Mouse (Mus musculus) bone marrow, adult 2 months (tissue): ENCODE measurements around the gene Tmem41a. TPM values are rescaled to one million over a fixed set of nuclear protein-coding genes. Genes with fewer than 3 reads are reported as not detected.
"Not testable (repeated sequence)": the region's sequence is repeated elsewhere in the genome, so short reads cannot be mapped to it uniquely, and the experiment has no call there.

ENCODE experiments used
- H3K27ac ChIP-seq: fragments of 200-500 bp; 2 replicates; pipeline ENCODE4 v1.5.1; 2012; ENCODE audit warnings: low read depth, mild to moderate bottlenecking, control low read depth, inconsistent platforms, low read length; ENCODE audit not compliant: control insufficient read depth, poor library complexity, insufficient read depth
- H3K4me1 ChIP-seq: fragments of 200-500 bp; 2 replicates; pipeline ENCODE4 v1.6.1; 2011; ENCODE audit warnings: low read length; ENCODE audit not compliant: control insufficient read depth, insufficient read depth
- H3K4me3 ChIP-seq: fragments of 200-500 bp; replicated peaks from 2 replicates; pipeline ENCODE3; 2011; ENCODE audit warnings: mild to moderate bottlenecking, low read depth, low read length, control low read depth; ENCODE audit not compliant: control insufficient read depth
- CTCF ChIP-seq: fragments of 200-500 bp; IDR thresholded peaks from 2 replicates; pipeline ENCODE4 v1.5.1; 2011; ENCODE audit warnings: low read length, control low read depth; ENCODE audit not compliant: control insufficient read depth, insufficient read depth
- POLR2A ChIP-seq: fragments of 200-500 bp; IDR thresholded peaks from 2 replicates; pipeline ENCODE4 v1.6.1; 2011; ENCODE audit warnings: low read depth, mild to moderate bottlenecking, control low read depth, low read length, borderline replicate concordance; ENCODE audit not compliant: control insufficient read depth
- WGBS: fragments of 180-500 bp; shearing (Covaris S2); methylation state at CpG from one replicate; pipeline ENCODE4 v1.1.7; 2018; 5-methylcytosine and 5-hydroxymethylcytosine counted together
- polyA plus RNA-seq: library from polyadenylated mRNA; stranded (reverse); fragments of >200 nt; gene quantifications from 2 replicates; pipeline ENCODE4 v1.2.4, GENCODE M21; 2011; ENCODE audit warnings: low replicate concordance; ENCODE audit not compliant: missing spikeins, insufficient read depth, insufficient read length

Gene Tmem41a
- polyA plus RNA-seq, 1 experiment, result 15.0 TPM

DNA sequence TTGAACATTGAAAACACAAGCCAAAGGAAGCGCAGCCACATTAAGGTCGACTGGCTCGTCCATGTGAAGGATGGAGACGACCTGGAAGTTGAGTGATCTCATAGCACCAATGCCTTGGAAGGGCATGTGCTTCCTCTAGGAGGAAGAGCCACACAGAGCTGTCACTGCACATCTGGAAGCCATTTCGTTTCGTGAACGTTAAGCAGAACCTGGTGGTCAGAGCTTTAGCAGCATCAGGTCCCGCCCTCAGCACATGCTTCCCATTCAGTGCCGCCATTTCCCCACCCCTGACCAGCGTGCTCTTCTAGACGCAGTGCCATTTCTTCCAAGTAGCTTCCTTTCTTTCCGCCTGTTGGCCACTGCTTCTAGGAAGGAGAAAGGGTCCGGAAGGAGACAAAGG is 18.9 kb downstream of the Tmem41a start:
- Histone ChIP-seq H3K4me1 (no peaks in the 10 kb centered on the region), H3K27ac (no peak overlapping the region), H3K4me3 (no peak overlapping the region)
- 80% methylated on average over 13 of the region's 13 CpGs for WGBS
- no peak for TF ChIP-seq POLR2A
- no peak for TF ChIP-seq CTCF

DNA sequence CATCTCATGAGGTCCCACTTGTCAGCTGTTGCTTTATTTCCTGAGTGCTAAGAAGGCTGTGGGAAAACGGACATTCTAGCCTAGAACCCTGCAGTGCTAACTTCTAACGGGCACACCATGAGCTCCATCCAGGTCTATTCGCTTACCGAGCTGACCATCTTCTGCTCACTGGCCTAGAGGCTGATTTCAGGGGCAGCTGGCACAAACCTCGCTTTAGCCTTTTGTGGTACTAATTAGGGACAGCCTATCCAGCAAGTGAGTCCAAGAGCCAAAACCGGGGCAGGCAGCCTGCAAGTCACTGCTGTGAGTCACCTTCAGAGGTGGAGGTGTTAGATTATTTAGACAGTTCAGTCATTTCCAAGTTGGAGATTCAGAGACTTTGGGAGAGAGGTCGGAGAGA is 30.7 kb downstream of the Tmem41a start:
- Histone ChIP-seq H3K27ac (no peak overlapping the region), H3K4me3 (no peak overlapping the region), H3K4me1 (peaks cover 1% of the 10 kb centered on the region; the same call in 1 of the 2 replicates)
- WGBS, result 80% methylated on average over 7 of the region's 7 CpGs
- TF ChIP-seq POLR2A (no peak), CTCF (no peak)

DNA sequence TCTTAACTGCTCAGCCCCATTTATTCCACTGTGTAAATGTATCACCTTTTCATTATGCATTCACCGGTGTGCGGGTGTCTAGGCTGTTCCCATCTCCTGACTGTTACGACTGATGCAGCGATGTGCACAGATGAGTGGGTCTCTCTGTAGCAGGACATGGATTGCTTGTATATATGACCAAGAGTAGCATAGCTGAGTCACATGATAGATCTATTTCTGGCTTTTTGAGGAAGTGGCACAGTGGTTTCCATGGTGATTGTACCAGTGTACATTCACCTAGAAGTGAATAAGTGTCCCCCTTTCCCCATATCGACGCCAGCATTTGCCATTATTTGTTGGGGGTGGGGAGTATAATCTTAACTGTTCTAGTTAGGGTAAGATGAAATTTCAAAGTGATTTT is 34.0 kb downstream of the Tmem41a start:
- 13% methylated on average over 6 of the region's 6 CpGs for WGBS
- H3K4me1 ChIP-seq, result peaks cover 1% of the 10 kb centered on the region; the same call in 1 of the 2 replicates
- TF ChIP-seq CTCF, result no peak
- no peak for TF ChIP-seq POLR2A
- H3K27ac ChIP-seq, result no peak overlapping the region
- no peak overlapping the region for H3K4me3 ChIP-seq

DNA sequence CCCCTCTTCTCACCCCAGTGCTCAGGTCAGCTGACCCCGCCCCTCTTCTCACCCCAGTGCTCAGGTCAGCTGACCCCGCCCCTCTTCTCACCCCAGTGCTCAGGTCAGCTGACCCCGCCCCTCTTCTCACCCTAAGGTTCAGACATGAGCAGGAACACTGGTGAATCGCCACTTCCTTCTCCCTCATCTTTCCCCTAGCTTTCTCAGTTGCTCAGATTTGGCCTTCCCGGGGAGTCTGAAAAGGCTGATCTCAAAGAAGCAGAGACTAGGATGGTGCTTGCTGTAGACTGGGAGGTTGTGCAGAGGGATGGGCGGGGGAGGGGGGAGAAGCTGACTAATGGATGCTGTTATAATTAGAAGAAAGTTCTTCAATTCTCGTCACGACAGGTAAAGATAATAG is 38.4 kb downstream of the Tmem41a start:
- H3K4me1 ChIP-seq, H3K27ac ChIP-seq, H3K4me3 ChIP-seq: not testable (repeated sequence)
- 81% methylated on average over 6 of the region's 8 CpGs for WGBS

DNA sequence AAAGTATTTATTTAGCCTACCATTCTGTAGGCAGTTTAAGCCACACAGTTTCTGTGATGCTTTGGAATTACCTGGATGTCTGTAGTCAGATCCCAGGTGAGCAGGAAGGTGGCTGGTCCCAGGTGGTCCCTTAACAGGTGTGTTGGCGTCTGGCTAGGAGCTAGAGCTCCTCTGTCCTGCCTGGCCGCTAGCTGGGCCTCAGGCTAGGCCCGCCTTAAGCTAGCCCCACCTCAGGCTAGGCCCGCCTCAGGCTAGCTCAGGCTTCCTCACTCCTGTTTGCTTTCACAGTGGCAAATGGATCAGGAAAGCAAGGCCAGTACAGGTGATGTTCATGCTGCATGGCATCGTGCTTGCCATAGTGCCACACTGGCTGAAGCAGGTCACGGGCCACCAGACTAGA is 40.5 kb downstream of the Tmem41a start:
- Histone ChIP-seq H3K4me1 (no peaks in the 10 kb centered on the region), H3K27ac (no peak overlapping the region), H3K4me3 (no peak overlapping the region)
- 86% methylated on average over 6 of the region's 6 CpGs for WGBS
- no peak for TF ChIP-seq POLR2A
- no peak for TF ChIP-seq CTCF

DNA sequence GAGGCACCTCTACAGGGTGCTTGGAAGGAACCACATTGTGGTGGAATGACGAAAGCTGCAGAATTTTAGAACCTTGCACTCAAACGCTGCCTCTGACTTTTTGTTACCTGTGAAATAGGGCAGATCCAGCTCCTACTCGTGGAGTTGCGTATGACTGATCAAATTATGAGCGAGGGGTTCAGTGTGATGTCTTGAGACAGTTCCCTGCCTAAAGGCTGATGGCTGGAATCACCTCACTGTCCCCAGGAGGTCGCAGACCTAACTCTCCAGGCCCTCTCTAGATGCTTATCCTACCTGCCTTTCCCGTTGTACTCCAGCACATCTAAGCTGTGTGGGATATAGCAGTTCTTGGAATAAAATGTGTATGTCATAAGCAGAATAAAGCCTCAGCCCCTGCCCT is 41.4 kb downstream of the Tmem41a start:
- no peaks in the 10 kb centered on the region for H3K4me1 ChIP-seq
- WGBS, result 85% methylated on average over 7 of the region's 7 CpGs
- TF ChIP-seq POLR2A (no peak), CTCF (no peak)
- no peak overlapping the region for H3K27ac ChIP-seq
- no peak overlapping the region for H3K4me3 ChIP-seq

DNA sequence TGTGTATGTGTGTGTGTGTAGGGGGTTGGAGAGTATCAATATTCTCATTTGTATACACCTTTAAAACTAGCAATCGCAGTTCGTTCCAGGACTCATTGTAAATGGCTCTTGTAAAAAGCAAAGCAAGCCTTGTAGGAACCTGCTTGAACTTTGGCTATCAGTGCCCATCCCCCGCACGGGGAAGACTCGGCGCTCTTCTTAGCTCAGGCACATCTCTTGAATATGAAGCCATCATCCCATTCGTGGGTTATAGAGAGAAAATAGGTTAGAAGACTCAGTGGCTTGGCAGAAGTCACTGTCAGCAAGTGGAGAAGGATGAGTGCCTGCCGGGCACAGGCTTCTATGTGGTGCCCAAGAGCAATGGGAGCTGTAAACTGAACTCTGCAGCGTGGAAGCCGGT is 42.7 kb downstream of the Tmem41a start:
- H3K4me1 ChIP-seq, result no peaks in the 10 kb centered on the region
- no peak for TF ChIP-seq CTCF
- no peak for TF ChIP-seq POLR2A
- H3K27ac ChIP-seq, result no peak overlapping the region
- WGBS, result 82% methylated on average over 10 of the region's 10 CpGs
- no peak overlapping the region for H3K4me3 ChIP-seq

DNA sequence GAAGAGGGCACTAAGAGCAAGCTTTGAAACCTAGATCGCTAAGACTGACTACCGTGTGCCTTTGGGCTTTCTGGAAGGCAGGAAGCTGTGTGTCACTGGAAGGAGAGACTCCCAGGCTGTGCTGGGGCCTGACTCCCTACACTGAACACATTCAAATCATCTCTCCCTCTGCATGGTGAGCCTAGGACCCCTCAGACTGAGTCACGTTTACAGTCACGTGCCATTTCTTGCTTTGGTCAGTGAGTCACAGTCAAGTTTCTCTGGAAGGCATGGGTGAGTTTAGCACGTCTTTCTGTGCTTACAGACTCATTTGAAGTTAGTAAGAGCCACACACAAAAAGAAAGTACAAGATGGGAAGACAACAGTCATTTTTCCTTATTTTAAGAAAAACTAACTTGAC is 46.1 kb downstream of the Tmem41a start:
- H3K4me3 ChIP-seq, result no peak overlapping the region
- H3K27ac ChIP-seq, result no peak overlapping the region
- 82% methylated on average over 5 of the region's 5 CpGs for WGBS
- H3K4me1 ChIP-seq, result no peaks in the 10 kb centered on the region
- no peak for TF ChIP-seq CTCF
- no peak for TF ChIP-seq POLR2A

DNA sequence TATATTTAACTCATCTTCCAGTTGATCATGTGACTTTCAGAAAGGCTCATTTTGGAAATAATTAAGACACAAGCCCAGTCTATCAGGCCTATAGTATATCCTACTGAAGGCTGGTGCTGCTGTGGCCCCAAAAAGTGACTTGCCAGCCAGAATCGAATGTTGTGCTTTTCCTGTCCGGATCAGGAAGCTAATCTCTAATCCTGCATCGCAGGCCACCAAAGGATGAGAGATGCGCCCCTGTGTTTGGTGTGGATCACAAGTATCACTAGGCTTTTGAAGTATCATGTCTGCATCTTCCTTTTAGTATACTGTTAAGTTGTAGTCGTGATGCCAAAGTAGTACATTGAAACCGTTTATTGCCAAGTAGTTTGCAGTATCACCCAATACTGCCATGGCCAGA is 53.5 kb downstream of the Tmem41a start:
- H3K4me3 ChIP-seq, result no peak overlapping the region
- TF ChIP-seq POLR2A, result no peak
- no peak for TF ChIP-seq CTCF
- H3K27ac ChIP-seq, result no peak overlapping the region
- 86% methylated on average over 6 of the region's 6 CpGs for WGBS
- H3K4me1 ChIP-seq, result no peaks in the 10 kb centered on the region
